Mouse (Mus musculus): ENCODE measurements around the gene Rab38. TPM values are rescaled to one million over a fixed set of nuclear protein-coding genes. Genes with fewer than 3 reads are reported as not detected.

Gene Rab38
- 0.31 and 0.48 TPM in 2 replicates for polyA plus RNA-seq (2012; rRNA removed; ENCODE audit: low replicate concordance)

DNA sequence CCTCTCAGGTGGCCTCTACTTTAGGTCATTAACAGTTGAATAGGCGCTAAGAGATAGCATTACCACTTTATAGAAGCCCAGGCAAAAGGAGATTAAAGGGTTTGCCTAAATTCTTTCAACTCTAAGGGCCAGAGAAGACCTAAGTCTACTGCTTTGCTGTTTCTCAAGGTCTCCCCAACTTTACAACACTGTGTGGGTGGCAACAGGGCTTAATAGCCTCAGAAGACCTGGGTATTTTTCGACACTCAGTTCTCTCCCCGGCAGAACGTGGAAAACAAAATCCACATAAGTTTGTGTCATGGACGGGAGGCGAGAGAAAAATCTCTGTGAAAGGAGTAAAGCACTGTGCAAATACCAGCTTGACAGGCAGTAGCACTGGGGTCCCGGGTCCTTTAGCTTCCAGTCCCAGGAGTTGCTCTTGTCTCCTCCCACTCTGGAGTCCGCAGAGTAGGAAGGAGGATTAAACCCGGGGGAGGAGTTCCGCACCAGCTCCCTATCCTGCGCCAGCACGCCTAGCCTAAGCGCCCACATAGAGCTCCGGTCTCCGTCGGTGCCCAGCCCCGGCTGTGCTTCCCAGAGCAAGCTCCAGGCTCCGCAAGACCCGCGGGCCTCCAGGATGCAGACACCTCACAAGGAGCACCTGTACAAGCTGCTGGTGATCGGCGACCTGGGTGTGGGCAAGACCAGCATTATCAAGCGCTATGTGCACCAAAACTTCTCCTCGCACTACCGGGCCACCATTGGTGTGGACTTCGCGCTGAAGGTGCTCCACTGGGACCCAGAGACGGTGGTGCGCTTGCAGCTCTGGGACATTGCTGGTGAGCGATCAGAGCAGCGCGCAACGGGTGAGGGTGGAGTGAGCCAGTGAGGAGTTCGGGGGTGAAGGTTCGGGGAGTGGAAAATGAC is at the start of gene Rab38:
Gene Rab38, plus strand, starts transcription at position 488 of the 906 bp plus-strand sequence.

Other genes starting within 250 kb of the Rab38 start
- gene Ctsc, start 152.2 kb upstream of the Rab38 start, polyA plus RNA-seq (2012; rRNA removed; ENCODE audit: low replicate concordance), result 46.1 and 65.7 TPM in 2 replicates

All from duodenum, adult 2 months (tissue).